Mouse (Mus musculus) embryonic facial prominence, embryonic 15.5 days (tissue): ENCODE data around the gene Vwa2. TPM values are rescaled to one million over a fixed set of nuclear protein-coding genes. Genes with fewer than 3 reads are reported as not detected.

Experiments
- ATAC-seq: fragments of 200-750 bp; cut with Nextera tagmentation; 2 replicates; pipeline ENCODE4 v1.8.0; 2017; ENCODE audit warnings: low read depth, moderate TSS enrichment; ENCODE audit not compliant: insufficient number of reproducible peaks, low FRiP score, low TSS enrichment
- H3K27ac ChIP-seq: fragments of 300-500 bp; sonication (generic); replicated peaks from 2 replicates; pipeline ENCODE4 v1.5.1; 2015; ENCODE audit warnings: mild to moderate bottlenecking, inconsistent platforms
- H3K27me3 ChIP-seq: fragments of 300-500 bp; sonication (generic); 2 replicates; pipeline ENCODE4 v1.6.1; 2015; ENCODE audit warnings: inconsistent platforms
- H3K36me3 ChIP-seq: fragments of 300-500 bp; sonication (generic); 2 replicates; pipeline ENCODE4 v1.6.1; 2015; ENCODE audit warnings: mild to moderate bottlenecking, inconsistent platforms
- H3K4me1 ChIP-seq: fragments of 300-500 bp; sonication (generic); 2 replicates; pipeline ENCODE4 v1.6.1; 2015; ENCODE audit warnings: inconsistent platforms
- H3K4me2 ChIP-seq: fragments of 300-500 bp; sonication (generic); replicated peaks from 2 replicates; pipeline ENCODE4 v1.6.1; 2015; ENCODE audit warnings: mild to moderate bottlenecking, inconsistent platforms
- H3K4me3 ChIP-seq: fragments of 300-500 bp; sonication (generic); replicated peaks from 2 replicates; pipeline ENCODE4 v1.5.1; 2015; ENCODE audit warnings: mild to moderate bottlenecking, inconsistent platforms
- H3K9ac ChIP-seq: fragments of 300-500 bp; sonication (generic); 2 replicates; pipeline ENCODE4 v1.6.1; 2015; ENCODE audit warnings: inconsistent platforms
- H3K9me3 ChIP-seq: fragments of 300-500 bp; sonication (generic); replicated peaks from 2 replicates; pipeline ENCODE4 v1.6.1; 2016; ENCODE audit warnings: inconsistent platforms
- whole genome bisulfite sequencing: fragments of 180-500 bp; shearing (Covaris S2); methylation state at CpG from one replicate; pipeline ENCODE4 v1.1.7; 2015; 5-methylcytosine and 5-hydroxymethylcytosine counted together
- polyA plus RNA-seq: library from polyadenylated mRNA; unstranded; fragments of >200 nt; fragmentation: Nextera tagmentation; extraction: Ambion mirVana; gene quantifications from 2 replicates; pipeline ENCODE4 v1.2.1, GENCODE M21; 2015

The Vwa2 gene
- polyA plus RNA-seq, 1 experiment from 2014 or later = 9.9 TPM

- Histone ChIP-seq H3K9ac (no peak overlapping the region), H3K4me3 (no peak overlapping the region), H3K9me3 (no peaks in the 10 kb centered on the region), H3K4me2 (no peak overlapping the region), H3K36me3 (peaks cover 1% of the 10 kb centered on the region; the same call in 1 of the 2 replicates), H3K4me1 (no peaks in the 10 kb centered on the region), H3K27ac (no peak overlapping the region), H3K27me3 (no peaks in the 10 kb centered on the region)
- 59% methylated on average over 6 of the region's 6 CpGs for WGBS
- no peak for ATAC-seq
Measured at GRCm38 (mm10) chr19:56947971-56948610, 74.0 kb downstream of the Vwa2 start.

GRCm38 (mm10) chr19:56949868-56950267 lies 75.8 kb downstream of the Vwa2 start:
- Histone ChIP-seq H3K9me3 (no peaks in the 10 kb centered on the region), H3K4me3 (no peak overlapping the region), H3K36me3 (no peaks in the 10 kb centered on the region), H3K9ac (no peak overlapping the region), H3K4me2 (no peak overlapping the region), H3K4me1 (no peaks in the 10 kb centered on the region), H3K27me3 (no peaks in the 10 kb centered on the region), H3K27ac (no peak overlapping the region)
- 72% methylated on average over 8 of the region's 8 CpGs for WGBS
- no peak for ATAC-seq

- H3K4me1 ChIP-seq = no peaks in the 10 kb centered on the region
- no peak overlapping the region for H3K4me2 ChIP-seq
- H3K27ac ChIP-seq = no peak overlapping the region
- H3K9me3 ChIP-seq = no peaks in the 10 kb centered on the region
- H3K27me3 ChIP-seq = no peaks in the 10 kb centered on the region
- 70% methylated on average over 7 of the region's 7 CpGs for WGBS
- no peak for ATAC-seq
- no peak overlapping the region for H3K4me3 ChIP-seq
- no peak overlapping the region for H3K9ac ChIP-seq
- no peaks in the 10 kb centered on the region for H3K36me3 ChIP-seq
Measured at GRCm38 (mm10) chr19:56950818-56951217, 76.8 kb downstream of the Vwa2 start.

GRCm38 (mm10) chr19:56953856-56954255 lies 79.8 kb downstream of the Vwa2 start:
- Histone ChIP-seq H3K9me3 (no peaks in the 10 kb centered on the region), H3K27me3 (no peaks in the 10 kb centered on the region), H3K36me3 (no peaks in the 10 kb centered on the region), H3K4me1 (no peaks in the 10 kb centered on the region), H3K27ac (no peak overlapping the region), H3K4me2 (no peak overlapping the region), H3K4me3 (no peak overlapping the region), H3K9ac (no peak overlapping the region)
- no peak for ATAC-seq
- WGBS = 77% methylated on average over 4 of the region's 4 CpGs

- Histone ChIP-seq H3K4me3 (no peak overlapping the region), H3K4me1 (no peaks in the 10 kb centered on the region), H3K36me3 (no peaks in the 10 kb centered on the region), H3K27me3 (no peaks in the 10 kb centered on the region), H3K9ac (no peak overlapping the region), H3K9me3 (no peaks in the 10 kb centered on the region), H3K4me2 (no peak overlapping the region), H3K27ac (no peak overlapping the region)
- WGBS = 90% methylated on average over 13 of the region's 13 CpGs
- ATAC-seq = no peak
Measured at GRCm38 (mm10) chr19:56954857-56955256, 80.8 kb downstream of the Vwa2 start.

- no peak overlapping the region for H3K4me2 ChIP-seq
- no peak overlapping the region for H3K27ac ChIP-seq
- H3K9ac ChIP-seq = no peak overlapping the region
- H3K4me3 ChIP-seq = no peak overlapping the region
- H3K27me3 ChIP-seq = no peaks in the 10 kb centered on the region
- no peaks in the 10 kb centered on the region for H3K4me1 ChIP-seq
- H3K9me3 ChIP-seq = no peaks in the 10 kb centered on the region
- 62% methylated on average over 20 of the region's 20 CpGs for WGBS
- H3K36me3 ChIP-seq = no peaks in the 10 kb centered on the region
- ATAC-seq = peak; percentile 61; the same call in 1 of the 2 replicates
Measured at GRCm38 (mm10) chr19:56955568-56956513, 81.8 kb downstream of the Vwa2 start.

- H3K9me3 ChIP-seq = no peaks in the 10 kb centered on the region
- no peak overlapping the region for H3K4me3 ChIP-seq
- no peaks in the 10 kb centered on the region for H3K4me1 ChIP-seq
- H3K9ac ChIP-seq = no peak overlapping the region
- no peak overlapping the region for H3K4me2 ChIP-seq
- H3K27me3 ChIP-seq = no peaks in the 10 kb centered on the region
- no peak for ATAC-seq
- no peak overlapping the region for H3K27ac ChIP-seq
- no peaks in the 10 kb centered on the region for H3K36me3 ChIP-seq
- WGBS = 62% methylated on average over 4 of the region's 4 CpGs
Measured at GRCm38 (mm10) chr19:56958011-56958410, 84.0 kb downstream of the Vwa2 start.

GRCm38 (mm10) chr19:56958582-56959021 lies 84.6 kb downstream of the Vwa2 start:
- Histone ChIP-seq H3K4me1 (no peaks in the 10 kb centered on the region), H3K36me3 (no peaks in the 10 kb centered on the region), H3K27me3 (no peaks in the 10 kb centered on the region), H3K4me3 (no peak overlapping the region), H3K4me2 (no peak overlapping the region), H3K9ac (no peak overlapping the region), H3K9me3 (no peaks in the 10 kb centered on the region), H3K27ac (no peak overlapping the region)
- no peak for ATAC-seq
- WGBS = 57% methylated on average over 6 of the region's 6 CpGs

GRCm38 (mm10) chr19:56959057-56959456 lies 85.0 kb downstream of the Vwa2 start:
- H3K27ac ChIP-seq = no peak overlapping the region
- 79% methylated on average over 2 of the region's 2 CpGs for WGBS
- no peaks in the 10 kb centered on the region for H3K4me1 ChIP-seq
- no peak overlapping the region for H3K4me2 ChIP-seq
- ATAC-seq = no peak
- no peaks in the 10 kb centered on the region for H3K9me3 ChIP-seq
- no peaks in the 10 kb centered on the region for H3K36me3 ChIP-seq
- no peaks in the 10 kb centered on the region for H3K27me3 ChIP-seq
- H3K4me3 ChIP-seq = no peak overlapping the region
- H3K9ac ChIP-seq = no peak overlapping the region

GRCm38 (mm10) chr19:56959601-56960000 lies 85.6 kb downstream of the Vwa2 start:
- ATAC-seq = no peak
- Histone ChIP-seq H3K4me3 (no peak overlapping the region), H3K27ac (no peak overlapping the region), H3K4me1 (no peaks in the 10 kb centered on the region), H3K9me3 (no peaks in the 10 kb centered on the region), H3K9ac (no peak overlapping the region), H3K36me3 (no peaks in the 10 kb centered on the region), H3K27me3 (no peaks in the 10 kb centered on the region), H3K4me2 (no peak overlapping the region)
- 65% methylated on average over 3 of the region's 3 CpGs for WGBS
